Mouse (Mus musculus): ENCODE results near the gene Myrf. TPM values are rescaled to one million over a fixed set of nuclear protein-coding genes. Genes with fewer than 3 reads are reported as not detected.

Myrf gene
- polyA plus RNA-seq, 1 experiment from 2014 or later, result 0.22 TPM

DNA sequence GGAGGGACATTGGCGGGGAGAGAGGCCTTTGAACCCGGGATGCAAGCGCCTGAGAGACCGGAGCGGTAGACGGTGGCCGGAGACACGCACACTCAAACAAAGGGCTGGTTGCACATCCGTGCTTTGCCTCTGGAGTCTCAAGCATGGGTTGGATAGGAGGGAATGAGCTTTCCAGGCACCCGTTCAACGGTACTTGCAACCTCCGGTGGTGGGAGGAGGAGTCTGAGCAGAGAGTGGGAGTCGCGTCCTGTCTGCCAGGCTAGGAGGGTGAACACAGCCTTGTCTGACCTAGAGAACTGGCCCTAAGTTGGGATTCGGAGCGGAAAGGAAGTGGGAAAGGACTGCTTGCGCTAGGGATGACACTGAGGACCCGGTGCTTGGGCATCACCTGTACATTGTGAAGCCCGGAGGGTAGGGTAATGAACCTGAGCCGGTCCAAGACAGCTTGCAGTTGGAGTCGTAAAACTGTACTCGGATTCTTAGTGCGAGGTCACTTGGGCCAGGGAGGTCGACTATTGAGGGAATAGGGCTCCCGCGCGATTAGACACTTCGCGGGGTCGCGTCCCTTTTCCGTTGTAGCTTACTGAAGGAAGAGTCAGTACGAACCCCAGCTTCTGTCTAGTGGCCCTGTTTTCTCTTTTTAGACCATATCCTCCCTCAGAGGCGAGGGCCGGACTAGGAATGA lies 57.1 kb downstream of the Myrf start:
- Histone ChIP-seq H3K27ac (peak overlapping the region; percentile 97), H3K36me3 (ENCODE audit: poor library complexity, severe bottlenecking) (peaks cover 36% of the 10 kb centered on the region), H3K4me2 (peak overlapping the region; percentile 76), H3K27me3 (no peaks in the 10 kb centered on the region), H3K4me3 (peak overlapping the region; percentile 93), H3K9me3 (replicated peaks) (no peaks in the 10 kb centered on the region), H3K9ac (peak overlapping the region; percentile 96), H3K4me1 (peaks cover 49% of the 10 kb centered on the region)
- under 1% methylated on average over 35 of the region's 35 CpGs for WGBS
- ATAC-seq, result peak; percentile 73

DNA sequence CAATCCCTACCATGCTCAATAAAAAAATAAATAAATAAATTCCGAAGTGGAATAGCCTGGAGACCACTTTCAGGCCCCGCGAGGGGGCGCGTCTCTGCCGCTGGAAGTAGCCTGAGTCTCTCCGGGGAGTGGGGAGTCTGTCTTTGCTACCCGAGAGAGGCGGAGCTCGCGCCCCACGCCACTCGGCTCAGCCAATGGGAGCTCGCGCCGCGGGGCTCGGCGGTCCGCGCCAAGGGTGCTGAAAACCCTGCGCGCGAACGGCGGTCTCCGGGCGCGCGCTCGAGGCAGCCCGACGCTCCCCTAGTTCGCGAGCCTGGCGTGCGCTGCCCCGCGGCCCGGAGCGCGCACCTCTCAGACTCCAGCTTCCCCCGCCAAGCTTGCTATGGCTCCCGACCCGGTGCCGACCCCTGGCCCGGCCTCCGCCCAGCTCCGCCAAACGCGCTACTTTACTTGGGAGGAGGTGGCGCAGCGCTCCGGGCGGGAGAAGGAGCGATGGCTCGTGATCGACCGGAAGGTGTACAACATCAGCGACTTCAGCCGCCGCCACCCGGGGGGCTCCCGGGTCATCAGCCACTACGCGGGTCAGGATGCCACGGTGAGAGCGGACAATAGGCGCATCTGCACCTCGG lies 57.8 kb downstream of the Myrf start, which contains the start of gene Fads1:
Gene Fads1 (plus strand): TSS at position 219 of the 629 bp plus-strand sequence.
- Histone ChIP-seq H3K36me3 (ENCODE audit: poor library complexity, severe bottlenecking) (peaks cover 29% of the 10 kb centered on the region), H3K4me3 (peak within 1 kb of the TSS; percentile 93), H3K27me3 (no peaks in the 10 kb centered on the region), H3K4me2 (peak within 1 kb of the TSS; percentile 76), H3K9ac (peak within 1 kb of the TSS; percentile 96), H3K27ac (peak within 1 kb of the TSS; percentile 97), H3K9me3 (replicated peaks) (no peaks in the 10 kb centered on the region), H3K4me1 (peaks cover 42% of the 10 kb centered on the region)
- WGBS, result under 1% methylated on average over 70 of the region's 70 CpGs
- ATAC-seq, result peak; percentile 97

DNA sequence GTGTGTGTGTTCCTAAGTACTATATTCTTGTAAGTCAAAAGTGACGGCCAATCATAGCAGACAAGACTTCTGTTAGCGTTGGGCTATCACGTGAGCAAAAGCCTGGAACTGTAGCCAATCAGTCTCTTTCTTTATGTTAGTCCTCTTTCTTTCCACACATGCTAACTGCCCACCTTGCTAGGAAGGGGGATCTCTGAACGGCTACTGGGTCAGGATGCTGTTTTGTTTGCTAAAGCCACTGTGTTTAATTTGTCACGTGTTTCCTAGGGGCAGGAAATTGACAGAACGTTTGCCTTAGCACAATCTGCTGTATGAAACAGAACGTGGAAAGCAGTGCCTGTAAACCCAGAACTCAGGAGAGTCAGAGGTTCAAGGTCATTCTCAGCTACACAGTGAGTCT lies 58.4 kb downstream of the Myrf start:
- H3K27me3 ChIP-seq, result no peaks in the 10 kb centered on the region
- H3K4me3 ChIP-seq, result peak overlapping the region; percentile 93
- H3K36me3 ChIP-seq (ENCODE audit: poor library complexity, severe bottlenecking), result peaks cover 23% of the 10 kb centered on the region
- ATAC-seq, result no peak
- H3K4me2 ChIP-seq, result peak overlapping the region; percentile 76
- peak overlapping the region; percentile 14; the same call in 1 of the 2 replicates for H3K27ac ChIP-seq
- H3K4me1 ChIP-seq, result peaks cover 36% of the 10 kb centered on the region
- peak overlapping the region; percentile 40; the same call in 1 of the 2 replicates for H3K9ac ChIP-seq
- 35% methylated on average over 7 of the region's 7 CpGs for WGBS
- no peaks in the 10 kb centered on the region for H3K9me3 ChIP-seq (replicated peaks)

DNA sequence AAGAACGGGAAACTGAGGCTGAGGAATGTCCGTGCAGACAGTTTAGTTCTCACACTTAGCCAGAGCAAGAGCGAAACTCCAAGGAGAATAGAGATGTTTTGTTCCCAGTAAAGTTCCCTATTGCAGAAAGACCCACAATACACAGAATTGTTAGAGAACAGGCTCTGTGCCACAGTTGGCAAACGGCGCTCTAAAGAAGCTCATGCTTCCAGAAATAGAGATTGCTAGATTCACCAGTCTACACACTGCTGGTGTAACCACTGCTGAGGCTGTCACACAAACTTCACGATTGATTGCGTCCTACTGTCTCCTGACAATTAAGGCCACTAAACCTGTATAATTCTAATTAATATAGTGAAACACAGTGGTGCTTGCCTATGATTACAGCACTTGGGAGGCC lies 59.3 kb downstream of the Myrf start:
- Histone ChIP-seq H3K9ac (no peak overlapping the region), H3K27me3 (no peaks in the 10 kb centered on the region), H3K4me2 (no peak overlapping the region), H3K9me3 (replicated peaks) (no peaks in the 10 kb centered on the region), H3K4me3 (no peak overlapping the region), H3K27ac (no peak overlapping the region), H3K36me3 (ENCODE audit: poor library complexity, severe bottlenecking) (peaks cover 14% of the 10 kb centered on the region), H3K4me1 (peaks cover 28% of the 10 kb centered on the region)
- ATAC-seq, result no peak
- 89% methylated on average over 7 of the region's 7 CpGs for WGBS

DNA sequence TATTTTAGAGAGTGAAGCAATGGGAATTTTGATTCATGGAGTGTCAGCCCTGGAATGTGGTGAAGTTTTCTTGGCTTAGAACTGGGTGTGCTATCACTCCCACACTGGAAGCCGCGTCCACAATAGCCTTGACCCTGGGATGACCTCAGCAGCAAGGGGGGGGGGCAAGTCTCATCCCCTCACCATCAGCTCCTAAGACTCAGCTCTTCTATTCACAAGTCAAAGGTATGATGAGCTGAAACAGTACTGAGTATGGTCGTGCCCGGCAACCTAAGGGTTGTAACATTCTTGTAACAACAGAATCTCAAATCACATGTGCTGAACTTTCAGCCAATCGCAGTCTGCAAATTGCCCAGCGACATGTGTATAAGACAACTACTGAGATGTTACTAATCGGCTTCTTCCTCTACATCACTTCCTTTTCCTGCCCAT lies 63.6 kb downstream of the Myrf start:
- no peak overlapping the region for H3K27ac ChIP-seq
- no peak overlapping the region for H3K4me3 ChIP-seq
- no peak for ATAC-seq
- WGBS, result 73% methylated on average over 7 of the region's 7 CpGs
- no peak overlapping the region for H3K9ac ChIP-seq
- no peaks in the 10 kb centered on the region for H3K9me3 ChIP-seq (replicated peaks)
- H3K36me3 ChIP-seq (ENCODE audit: poor library complexity, severe bottlenecking), result no peaks in the 10 kb centered on the region
- H3K4me1 ChIP-seq, result peaks cover under 1% of the 10 kb centered on the region; the same call in 1 of the 2 replicates
- no peak overlapping the region for H3K4me2 ChIP-seq
- no peaks in the 10 kb centered on the region for H3K27me3 ChIP-seq

DNA sequence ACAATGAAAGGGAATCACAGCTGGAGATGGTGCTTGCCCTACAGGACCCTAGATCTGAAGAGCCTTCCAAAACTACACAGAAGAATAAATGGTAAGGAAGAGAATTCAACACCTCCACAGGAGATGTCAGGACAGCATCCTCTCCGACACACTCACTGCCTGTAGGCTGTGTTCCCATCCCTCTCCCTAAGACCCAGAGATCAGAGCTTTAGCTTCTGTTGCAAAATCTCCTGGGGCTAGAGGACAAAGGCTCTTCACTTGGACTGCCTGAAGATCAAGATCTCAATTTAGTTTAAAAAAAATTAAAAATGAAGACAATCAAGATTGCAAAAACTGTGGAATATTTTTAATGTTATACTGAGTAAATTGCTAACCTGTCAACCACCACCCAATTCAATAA lies 64.1 kb downstream of the Myrf start:
- ATAC-seq, result no peak
- Histone ChIP-seq H3K9me3 (replicated peaks) (no peaks in the 10 kb centered on the region), H3K27ac (no peak overlapping the region), H3K4me1 (no peaks in the 10 kb centered on the region), H3K36me3 (ENCODE audit: poor library complexity, severe bottlenecking) (no peaks in the 10 kb centered on the region), H3K4me2 (no peak overlapping the region), H3K27me3 (no peaks in the 10 kb centered on the region), H3K9ac (no peak overlapping the region), H3K4me3 (no peak overlapping the region)
- WGBS, result 51% methylated on average over 1 of the region's 1 CpGs

DNA sequence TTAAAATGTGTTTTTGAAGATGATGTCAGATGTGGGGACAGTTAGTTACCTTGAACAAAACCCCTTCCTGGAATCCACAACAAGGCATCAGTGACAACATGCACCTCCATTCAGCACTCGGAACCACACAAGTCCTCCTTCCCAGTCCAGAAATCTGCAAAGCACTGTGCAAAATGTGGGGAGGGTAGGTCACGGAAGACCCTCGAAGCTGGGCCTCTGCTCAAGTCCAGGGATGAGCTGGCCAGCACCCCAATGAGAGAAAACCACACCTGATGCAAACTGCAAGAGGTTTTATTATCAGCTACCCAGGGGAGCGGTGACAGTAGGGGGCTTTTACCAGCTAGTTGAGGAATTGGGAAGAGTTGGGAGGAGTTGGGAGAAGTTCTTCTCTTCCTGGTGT lies 65.6 kb downstream of the Myrf start:
- Histone ChIP-seq H3K27me3 (no peaks in the 10 kb centered on the region), H3K36me3 (ENCODE audit: poor library complexity, severe bottlenecking) (no peaks in the 10 kb centered on the region), H3K27ac (no peak overlapping the region), H3K4me1 (no peaks in the 10 kb centered on the region), H3K9ac (no peak overlapping the region), H3K9me3 (replicated peaks) (no peaks in the 10 kb centered on the region), H3K4me2 (no peak overlapping the region), H3K4me3 (no peak overlapping the region)
- ATAC-seq, result no peak
- WGBS, result 87% methylated on average over 4 of the region's 4 CpGs

DNA sequence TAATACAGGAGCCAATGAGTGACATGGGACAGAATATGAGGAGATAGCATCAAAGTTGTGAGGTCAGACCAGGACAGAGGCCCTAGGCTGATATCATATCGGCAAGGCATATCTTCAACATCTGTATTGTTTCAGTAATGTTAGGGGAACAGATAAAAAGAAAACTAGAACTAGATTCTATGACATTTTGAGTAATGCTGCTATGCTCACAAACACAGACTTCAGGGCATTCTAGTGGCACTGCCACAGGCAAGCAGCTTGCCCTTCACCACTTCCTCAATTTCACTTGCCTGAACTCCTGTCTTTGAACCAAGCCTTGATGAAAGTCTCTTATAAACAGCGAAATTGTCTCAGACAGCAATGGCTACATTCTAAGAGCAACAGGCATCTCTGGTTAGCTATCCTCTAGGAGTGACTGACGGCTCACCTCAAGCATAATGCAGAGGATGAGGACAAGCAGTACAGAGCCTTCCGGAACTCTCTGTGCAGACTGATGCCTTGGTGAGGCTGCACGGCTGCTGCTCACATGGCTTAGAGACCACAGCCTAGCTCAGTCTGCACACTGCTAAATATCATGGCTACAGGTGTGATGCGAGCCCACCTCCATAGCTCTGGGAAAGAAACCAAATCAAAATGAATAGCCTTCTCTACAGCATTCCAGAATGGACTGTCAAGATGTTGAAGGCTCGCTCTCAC lies 66.6 kb downstream of the Myrf start:
- H3K9ac ChIP-seq, result no peak overlapping the region
- no peak overlapping the region for H3K4me3 ChIP-seq
- no peak for ATAC-seq
- WGBS, result 87% methylated on average over 7 of the region's 7 CpGs
- H3K27ac ChIP-seq, result no peak overlapping the region
- no peaks in the 10 kb centered on the region for H3K9me3 ChIP-seq (replicated peaks)
- no peaks in the 10 kb centered on the region for H3K4me1 ChIP-seq
- no peaks in the 10 kb centered on the region for H3K27me3 ChIP-seq
- no peaks in the 10 kb centered on the region for H3K36me3 ChIP-seq (ENCODE audit: poor library complexity, severe bottlenecking)
- no peak overlapping the region for H3K4me2 ChIP-seq

DNA sequence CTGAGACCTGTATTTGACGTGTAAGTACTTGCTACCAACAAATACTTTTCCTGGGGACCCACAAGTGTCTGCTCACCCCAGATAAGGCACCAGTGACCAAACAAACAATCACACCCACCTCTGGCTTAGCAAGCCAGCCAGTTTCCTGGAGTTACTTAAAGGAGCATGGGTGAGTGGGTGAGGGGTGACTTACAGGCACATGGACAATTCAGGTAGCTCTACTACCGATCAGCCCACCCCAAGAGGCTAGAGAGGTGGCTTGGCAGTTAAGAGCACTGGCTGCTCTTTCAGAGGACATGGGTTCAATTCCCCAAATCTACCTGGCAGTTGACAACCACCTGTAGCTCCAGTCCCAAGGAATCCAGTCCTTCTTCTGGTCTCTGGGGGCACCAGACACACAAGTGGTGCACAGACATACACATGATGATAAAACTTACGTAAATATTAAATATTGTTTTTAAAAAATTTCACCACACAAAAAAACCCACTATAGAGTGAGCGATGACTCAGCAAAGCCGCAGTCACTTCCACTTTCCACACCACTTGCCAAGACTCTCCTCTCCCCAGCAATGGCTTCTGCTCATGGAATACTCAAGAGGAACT lies 67.3 kb downstream of the Myrf start:
- no peak for ATAC-seq
- H3K4me3 ChIP-seq, result no peak overlapping the region
- 93% methylated on average over 5 of the region's 5 CpGs for WGBS

DNA sequence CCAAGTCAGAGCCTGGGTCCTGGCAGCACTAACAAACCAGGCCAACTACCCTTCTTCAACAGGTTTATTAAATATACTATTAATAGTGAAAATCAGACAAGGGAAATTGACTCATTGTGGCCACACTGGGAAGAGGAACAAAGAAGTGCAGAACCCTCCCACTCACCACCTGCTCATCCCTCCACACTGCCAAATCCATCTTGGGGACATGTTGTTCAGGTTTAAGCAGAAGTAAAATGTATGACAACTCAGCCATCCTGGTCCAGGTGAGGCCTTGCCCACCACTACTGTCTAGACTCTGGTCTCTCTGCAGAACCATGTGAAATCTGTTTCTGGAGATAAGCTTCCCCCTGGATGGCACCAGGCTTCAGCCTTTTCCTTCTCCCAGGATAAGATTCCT lies 68.7 kb downstream of the Myrf start:
- H3K27ac ChIP-seq, result no peak overlapping the region
- H3K4me1 ChIP-seq, result no peaks in the 10 kb centered on the region
- H3K4me3 ChIP-seq, result no peak overlapping the region
- H3K36me3 ChIP-seq (ENCODE audit: poor library complexity, severe bottlenecking), result no peaks in the 10 kb centered on the region
- H3K9me3 ChIP-seq (replicated peaks), result no peaks in the 10 kb centered on the region
- H3K4me2 ChIP-seq, result no peak overlapping the region
- no peak for ATAC-seq
- H3K9ac ChIP-seq, result no peak overlapping the region
- no peaks in the 10 kb centered on the region for H3K27me3 ChIP-seq

More for the DNA sequence above, 67.3 kb downstream of the Myrf start:
- Histone ChIP-seq H3K9me3 (replicated peaks) (no peaks in the 10 kb centered on the region), H3K36me3 (ENCODE audit: poor library complexity, severe bottlenecking) (no peaks in the 10 kb centered on the region), H3K9ac (no peak overlapping the region), H3K4me1 (no peaks in the 10 kb centered on the region), H3K27ac (no peak overlapping the region), H3K27me3 (no peaks in the 10 kb centered on the region), H3K4me2 (no peak overlapping the region)

DNA sequence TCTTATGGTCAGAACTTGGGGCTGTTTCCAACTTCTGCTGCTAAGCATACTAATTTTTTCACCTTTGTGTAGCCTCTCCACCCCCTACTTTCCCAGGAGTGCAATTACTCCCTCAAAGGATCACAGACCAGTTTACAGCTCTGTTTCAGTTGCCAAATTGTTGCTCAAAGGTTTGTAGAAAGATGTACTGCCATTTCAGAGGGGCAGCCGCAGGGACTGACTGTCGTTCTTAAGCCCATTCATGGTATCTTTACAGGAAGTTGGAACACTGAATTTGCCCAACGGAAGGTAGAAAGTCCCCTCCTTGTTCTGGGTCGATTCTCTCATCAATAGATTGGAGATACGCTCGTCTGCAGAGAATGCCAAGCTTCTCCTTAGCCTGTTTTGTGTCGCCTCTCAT lies 69.2 kb downstream of the Myrf start:
- H3K9me3 ChIP-seq (replicated peaks), result no peaks in the 10 kb centered on the region
- WGBS, result 85% methylated on average over 7 of the region's 7 CpGs
- no peak overlapping the region for H3K9ac ChIP-seq
- no peaks in the 10 kb centered on the region for H3K36me3 ChIP-seq (ENCODE audit: poor library complexity, severe bottlenecking)
- H3K4me2 ChIP-seq, result no peak overlapping the region
- H3K27ac ChIP-seq, result no peak overlapping the region
- no peaks in the 10 kb centered on the region for H3K27me3 ChIP-seq
- no peak overlapping the region for H3K4me3 ChIP-seq
- no peaks in the 10 kb centered on the region for H3K4me1 ChIP-seq
- ATAC-seq, result no peak

DNA sequence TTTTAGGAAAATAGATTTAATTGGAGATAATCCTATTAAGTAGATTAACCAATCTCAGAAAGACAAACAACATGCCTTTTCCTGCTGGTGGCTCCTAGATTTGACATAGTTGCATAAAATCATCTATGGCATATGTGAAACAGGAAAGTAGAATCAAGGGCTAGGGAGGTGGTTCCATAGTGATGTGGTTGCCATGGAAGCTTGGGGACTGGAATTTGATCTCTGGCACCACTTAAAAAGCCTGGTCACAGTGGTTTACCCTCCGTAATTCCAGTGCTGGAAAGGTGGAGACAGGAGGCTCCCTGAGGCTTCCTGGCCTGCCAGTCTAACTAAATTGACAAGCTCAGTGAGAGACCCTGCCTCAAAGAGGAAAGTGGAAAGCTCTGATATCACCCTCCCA lies 70.1 kb downstream of the Myrf start:
- H3K9me3 ChIP-seq (replicated peaks), result no peaks in the 10 kb centered on the region
- WGBS, result 18% methylated on average over 1 of the region's 1 CpGs
- H3K9ac ChIP-seq, result no peak overlapping the region
- no peak overlapping the region for H3K4me3 ChIP-seq
- H3K4me1 ChIP-seq, result no peaks in the 10 kb centered on the region
- no peak overlapping the region for H3K4me2 ChIP-seq
- H3K27me3 ChIP-seq, result no peaks in the 10 kb centered on the region
- no peaks in the 10 kb centered on the region for H3K36me3 ChIP-seq (ENCODE audit: poor library complexity, severe bottlenecking)
- ATAC-seq, result no peak
- H3K27ac ChIP-seq, result no peak overlapping the region
